Mouse (Mus musculus) heart, postnatal 36 days (tissue): ENCODE results near the gene Kcnn3. TPM values are rescaled to one million over a fixed set of nuclear protein-coding genes. Genes with fewer than 3 reads are reported as not detected.
A peak's percentile ranks its signal among the peaks of the same experiment; 100 is the strongest.

ENCODE experiments used
- DNase-seq, 2 experiments: peaks; one replicate each; pipeline ENCODE4 v3.0.0; 2021 to 2022
- intact Hi-C: fragments of 180-260 bp; cut with DNase I; formaldehyde crosslinking; loops from one replicate; pipeline ENCODE4 v1.15.1; 2025
- total RNA-seq, 2 experiments: library from RNA; stranded (reverse); gene quantifications; 2 replicates each; pipeline ENCODE4 v1.2.3; 2021

Gene Kcnn3
- total RNA-seq, 2 experiments from 2014 or later: 1.9 to 2.3 TPM

DNA sequence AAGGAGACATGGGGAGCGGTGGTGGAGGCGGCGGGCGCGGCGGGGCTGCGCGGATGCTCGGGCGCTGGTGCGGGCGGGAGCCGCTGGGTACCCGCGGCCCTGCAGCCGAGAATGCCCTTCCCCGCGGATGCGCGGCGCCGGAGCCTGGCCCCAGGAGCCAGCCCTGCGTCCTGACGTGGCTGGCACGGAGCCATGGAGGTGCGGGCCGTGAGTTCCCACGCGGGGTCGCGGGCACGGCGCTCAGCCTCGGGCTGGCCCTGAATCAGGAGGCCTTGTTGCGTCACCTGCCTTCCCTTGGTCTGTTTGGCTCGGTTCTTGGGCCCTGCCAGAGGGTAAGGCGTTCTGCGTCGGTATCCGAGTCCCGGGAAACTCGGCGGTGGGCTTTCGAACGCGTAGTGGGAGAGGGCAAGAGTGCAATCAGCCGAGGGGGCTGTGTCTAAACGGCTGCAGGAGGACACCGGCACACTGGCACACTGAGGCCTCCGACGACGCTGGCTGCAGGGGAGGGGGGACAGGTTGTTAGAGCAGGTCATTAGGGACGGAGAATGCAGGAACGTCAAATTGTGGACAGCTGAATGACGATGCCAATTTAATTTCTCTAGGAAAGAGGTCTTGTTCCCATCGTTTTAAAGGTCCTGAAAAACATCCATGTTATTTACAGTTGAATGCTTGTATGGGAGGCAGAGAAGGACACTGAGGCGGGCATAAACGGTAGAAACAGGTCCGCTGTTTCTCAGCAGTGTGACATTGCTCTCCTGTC is 195.4 kb downstream of the Kcnn3 start:
- DNase-seq: peak in 1 of 2 experiments; percentile 36
- intact Hi-C loops: loop anchor here (1.0 to 2.0 kb wide), 2 partner anchors 15 to 57 kb away; no protein-coding TSS in a partner anchor

DNA sequence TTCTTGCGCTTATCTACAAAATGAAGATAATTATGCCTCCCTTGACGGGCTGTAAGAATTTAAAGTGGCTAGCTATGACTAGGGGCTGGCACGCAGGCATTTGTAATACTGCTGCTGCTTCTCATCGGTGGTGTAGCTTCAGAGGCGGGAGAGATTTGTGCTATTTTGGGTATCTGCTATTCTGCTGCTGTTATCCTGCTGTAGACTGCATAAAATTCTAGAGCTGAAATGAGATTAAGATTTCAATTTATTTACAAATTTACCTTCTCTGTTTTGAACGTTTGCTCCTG is 195.9 kb downstream of the Kcnn3 start:
- DNase-seq: no peak
- intact Hi-C loops: loop anchor here (1.0 to 2.0 kb wide), 2 partner anchors 15 to 56 kb away; no protein-coding TSS in a partner anchor

DNA sequence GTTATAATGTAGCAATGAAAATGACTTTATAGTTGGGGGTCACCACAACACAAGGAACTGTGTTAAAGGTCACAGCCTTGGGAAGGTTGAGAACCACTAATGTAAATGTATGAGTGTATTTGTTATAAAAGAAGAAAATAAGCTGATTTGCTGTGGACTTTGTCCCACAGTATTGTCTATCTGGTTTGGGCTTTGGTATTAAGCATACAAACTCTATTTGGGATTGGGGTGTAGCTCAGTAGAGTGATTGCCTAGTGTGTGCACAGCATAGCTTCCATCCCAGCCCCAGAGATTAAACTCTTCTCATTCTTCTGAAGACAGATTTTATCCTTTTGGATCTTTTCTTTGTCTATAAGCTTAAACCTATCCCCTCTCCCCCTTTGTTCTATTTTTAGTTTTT is 202.1 kb downstream of the Kcnn3 start:
- DNase-seq: no peak
- intact Hi-C loops: no loop called here

DNA sequence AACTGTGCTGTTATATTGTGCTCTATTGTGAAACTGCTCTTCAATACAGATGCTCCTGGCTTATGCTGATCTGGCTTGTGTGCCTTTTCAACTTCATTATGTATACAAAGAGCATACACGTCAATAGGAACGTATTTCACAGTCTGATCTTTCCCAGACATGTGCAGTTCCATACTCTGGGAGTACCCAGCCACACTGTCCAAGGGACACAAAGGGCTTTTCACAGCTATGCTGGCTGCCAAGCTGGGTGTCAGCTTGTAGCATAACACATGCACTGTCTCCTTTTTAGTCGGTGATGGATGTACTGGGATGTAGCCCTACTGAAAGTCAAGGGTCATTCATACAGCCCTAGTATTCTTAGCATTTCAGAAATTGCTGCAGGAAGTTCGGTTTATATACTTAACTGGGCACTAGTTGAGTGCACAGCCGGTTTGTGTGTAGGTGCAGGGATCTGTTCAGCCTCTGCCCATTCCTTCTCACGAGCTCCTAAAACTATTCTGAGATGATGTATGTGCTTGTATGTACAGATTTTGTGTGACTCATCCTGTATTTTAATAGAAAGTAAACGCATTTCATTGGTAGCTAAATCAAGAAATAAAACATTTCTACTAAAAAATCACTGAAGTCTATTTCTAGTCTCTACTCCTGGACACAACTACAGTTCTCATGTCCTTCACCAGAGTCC is 203.6 kb downstream of the Kcnn3 start:
- DNase-seq: no peak
- intact Hi-C loops: no loop called here

Other genes with a start within 250 kb of the Kcnn3 start
- 10 to 100 TPM; 20.5 to 23.0 TPM for gene Slc50a1, start 249.6 kb upstream of the Kcnn3 start, total RNA-seq
- 10 to 100 TPM; 28.3 to 42.6 TPM for gene Efna1, start 239.0 kb upstream of the Kcnn3 start, total RNA-seq
- gene Efna3, start 197.2 kb upstream of the Kcnn3 start, total RNA-seq: not detected
- under 1 TPM; 0.19 to 0.22 TPM for gene Efna4, start 182.1 kb upstream of the Kcnn3 start, total RNA-seq
- gene Adam15, start 170.2 kb upstream of the Kcnn3 start, total RNA-seq: 10 to 100 TPM; 56.5 to 62.6 TPM
- not detected for gene Dcst2, start 158.2 kb upstream of the Kcnn3 start, total RNA-seq
- gene Dcst1, start 154.9 kb upstream of the Kcnn3 start, total RNA-seq: not detected
- 10 to 100 TPM; 20.8 to 23.5 TPM for gene Zbtb7b, start 125.4 kb upstream of the Kcnn3 start, total RNA-seq
- under 1 TPM; 0.24 to 0.72 TPM for gene Lenep, start 117.4 kb upstream of the Kcnn3 start, total RNA-seq
- 10 to 100 TPM; 44.0 to 55.1 TPM for gene Flad1, start 108.3 kb upstream of the Kcnn3 start, total RNA-seq
- gene Cks1b, start 101.8 kb upstream of the Kcnn3 start, total RNA-seq: 1 to 10 TPM; 5.1 to 5.4 TPM
- gene Shc1, start 101.7 kb upstream of the Kcnn3 start, total RNA-seq: 10 to 100 TPM; 34.1 to 36.6 TPM
- 10 to 100 TPM; 13.8 to 16.6 TPM for gene Pygo2, start 90.0 kb upstream of the Kcnn3 start, total RNA-seq
- gene Pbxip1, start 83.5 kb upstream of the Kcnn3 start, total RNA-seq: 10 to 100 TPM; 57.0 to 58.0 TPM
- gene Pmvk, start 65.6 kb upstream of the Kcnn3 start, total RNA-seq: 1 to 10 TPM; 7.0 to 9.2 TPM
- gene Adar, start 194.9 kb downstream of the Kcnn3 start, total RNA-seq: 10 to 100 TPM; 13.2 to 13.7 TPM
- gene Chrnb2, start 244.5 kb downstream of the Kcnn3 start, total RNA-seq: under 1 TPM; 0.08 to 0.19 TPM